Mouse (Mus musculus): ENCODE data around the gene Fgd3. TPM values are rescaled to one million over a fixed set of nuclear protein-coding genes. Genes with fewer than 3 reads are reported as not detected.

Fgd3 gene
- total RNA-seq, 2 experiments from 2014 or later = 19.8 to 27.2 TPM

DNA sequence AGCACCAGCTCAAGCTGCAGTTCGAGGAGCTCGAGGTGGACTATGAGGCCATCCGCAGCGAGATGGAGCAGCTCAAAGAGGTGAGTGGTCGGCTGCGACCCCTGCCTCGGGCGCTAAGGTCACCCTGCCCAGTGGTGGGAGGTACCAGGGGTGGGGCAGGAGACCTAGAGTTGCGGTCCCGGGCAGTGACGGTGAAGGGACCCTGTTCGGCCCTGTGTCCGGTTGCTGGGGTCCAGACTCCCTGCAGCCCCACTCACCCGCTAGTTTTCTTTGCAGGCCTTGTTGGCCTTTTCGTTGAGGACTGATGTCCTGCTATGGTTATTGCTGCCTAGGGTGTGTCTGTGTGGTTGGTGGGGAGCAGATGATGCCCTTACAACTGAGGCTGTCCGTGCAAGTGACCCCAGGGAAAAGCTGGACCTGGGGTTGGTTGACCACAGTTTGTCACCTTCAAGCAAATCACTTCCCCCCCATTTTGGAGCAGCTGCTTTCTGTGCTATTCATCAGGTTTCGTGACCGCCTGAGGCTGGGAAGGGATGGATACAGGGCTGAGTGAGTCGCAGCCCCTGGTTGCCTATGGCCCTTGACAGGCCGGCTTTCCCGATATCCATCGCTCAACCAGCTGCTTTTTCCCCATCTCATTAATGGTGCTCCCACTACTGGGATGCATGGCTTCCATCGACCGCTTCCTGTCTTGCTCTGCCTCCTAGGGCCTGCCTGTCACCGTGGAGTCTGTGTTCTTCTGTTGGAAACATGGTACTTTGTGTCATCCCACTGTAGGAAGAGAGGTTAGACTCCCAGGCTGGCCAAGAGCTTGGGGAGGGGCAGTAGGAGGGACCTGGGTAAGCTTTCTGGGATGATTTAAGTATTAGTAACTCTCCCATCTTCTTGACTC is 22.0 kb upstream of the Fgd3 start:
- intact Hi-C loops (cut with DNase I) = no loop called here
- no peak for DNase-seq

DNA sequence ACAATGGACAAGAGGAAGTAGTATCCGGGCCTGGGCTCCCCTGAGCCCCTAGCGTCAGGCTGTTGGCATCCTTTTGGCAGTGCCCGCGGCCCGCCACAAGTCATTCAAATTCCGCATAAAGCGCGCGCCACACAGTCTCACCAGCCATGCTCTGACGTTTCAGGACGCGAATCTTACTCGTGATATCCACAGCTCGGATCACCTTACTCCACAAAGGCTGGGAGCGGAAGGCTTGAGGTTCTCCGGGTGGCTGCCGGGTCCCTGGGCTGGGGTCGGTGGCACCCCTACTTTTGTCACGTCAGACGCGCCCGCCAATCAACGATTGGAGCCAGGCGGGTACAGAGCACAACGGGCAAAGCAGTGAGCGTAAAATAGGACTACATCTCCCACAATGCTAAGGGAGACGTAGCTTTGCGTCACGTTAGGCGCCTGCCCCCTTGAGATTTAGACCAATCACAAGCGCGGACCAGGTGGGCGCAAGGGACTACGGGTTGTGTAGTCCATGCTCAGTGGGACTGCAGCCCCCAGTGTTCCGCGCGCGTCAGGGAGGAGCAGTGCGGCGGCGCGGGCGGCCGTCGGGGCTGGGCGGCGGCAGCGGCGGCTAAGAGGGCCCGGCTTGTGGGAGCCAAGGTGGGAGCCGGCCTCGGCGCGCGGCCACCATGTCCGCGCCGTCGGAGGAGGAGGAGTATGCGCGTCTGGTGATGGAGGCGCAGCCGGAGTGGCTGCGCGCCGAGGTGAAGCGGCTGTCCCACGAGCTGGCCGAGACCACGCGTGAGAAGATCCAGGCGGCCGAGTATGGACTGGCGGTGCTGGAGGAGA is 21.1 kb upstream of the Fgd3 start, which contains the start of gene Bicd2:
TSS of gene Bicd2 (plus strand) at position 574 of the 819 bp plus-strand sequence.
- intact Hi-C loops (cut with DNase I) = no loop called here
- DNase-seq = peak; percentile 98

DNA sequence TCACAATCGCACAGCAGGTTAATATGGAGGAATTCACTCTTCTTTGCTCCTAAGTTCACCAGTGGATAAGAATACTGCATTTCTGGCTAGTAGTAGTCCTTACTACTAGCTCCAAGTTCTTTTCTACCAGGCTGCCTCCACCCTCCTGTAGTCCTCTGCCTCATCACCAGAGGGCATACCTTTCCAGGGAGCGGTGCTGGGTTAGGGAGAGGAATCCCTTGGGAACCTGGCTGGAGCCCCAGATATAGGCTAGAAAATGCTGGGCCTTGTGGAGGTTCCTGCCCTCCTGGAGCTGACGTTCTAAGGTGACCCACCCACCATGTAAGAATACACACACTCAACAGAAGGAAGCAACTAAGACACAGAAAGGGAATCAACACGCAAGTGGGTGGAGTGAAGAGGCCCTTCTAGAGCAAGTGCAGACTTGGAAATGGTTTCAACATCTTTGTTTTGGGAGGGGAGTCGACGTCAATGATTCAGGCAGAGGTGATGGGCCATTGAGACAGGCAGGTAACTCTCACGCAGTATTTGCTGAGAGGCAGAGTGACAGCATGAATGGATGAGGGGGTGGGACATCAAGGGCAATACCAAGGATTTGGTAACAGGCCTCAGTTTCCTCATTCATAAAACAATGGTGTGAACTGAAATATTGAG is 18.9 kb upstream of the Fgd3 start:
- intact Hi-C loops (cut with DNase I) = no loop called here
- DNase-seq = no peak

DNA sequence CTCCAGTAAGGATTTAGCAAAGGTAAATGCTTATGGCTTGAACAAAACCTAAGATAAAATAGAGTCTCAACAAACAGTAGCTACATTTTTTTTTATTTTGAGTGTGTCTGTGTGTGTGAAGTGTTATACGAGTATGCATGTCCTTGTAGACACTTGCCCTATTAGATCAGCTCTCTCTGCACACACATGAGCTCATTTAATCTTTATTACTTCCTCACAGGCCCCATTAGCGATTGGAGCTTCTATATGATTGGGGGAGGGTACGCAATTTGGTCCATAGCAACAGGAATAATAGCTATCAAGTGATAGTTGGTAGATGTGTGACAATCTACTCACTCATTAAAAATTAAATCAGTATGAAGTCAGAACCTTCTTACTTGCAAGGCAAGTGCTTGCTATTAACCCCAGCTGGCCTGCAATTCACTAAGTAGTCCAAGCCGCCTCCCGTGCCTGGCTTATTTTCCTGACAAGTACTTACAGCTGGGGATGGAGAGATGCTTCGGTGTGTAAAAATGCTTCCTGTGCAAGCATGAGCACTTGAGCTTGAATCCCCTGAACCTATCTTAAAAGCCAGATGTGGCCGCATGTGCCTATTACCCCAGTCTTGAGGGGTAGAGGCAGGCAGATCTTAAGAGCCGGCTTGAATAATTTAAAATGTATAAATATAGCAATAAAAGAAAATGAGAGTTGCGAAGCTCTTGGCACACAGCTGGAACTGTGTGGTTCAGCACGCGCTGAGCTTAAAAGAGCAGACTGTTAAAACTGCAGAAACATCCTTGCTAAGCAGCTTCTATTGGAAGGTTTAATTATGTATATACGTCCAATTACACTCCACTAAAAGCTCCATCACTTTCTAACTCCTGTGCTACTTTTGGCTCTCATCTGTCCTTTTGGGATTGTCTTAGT is 15.2 kb upstream of the Fgd3 start:
- intact Hi-C loops (cut with DNase I) = no loop called here
- DNase-seq = no peak

DNA sequence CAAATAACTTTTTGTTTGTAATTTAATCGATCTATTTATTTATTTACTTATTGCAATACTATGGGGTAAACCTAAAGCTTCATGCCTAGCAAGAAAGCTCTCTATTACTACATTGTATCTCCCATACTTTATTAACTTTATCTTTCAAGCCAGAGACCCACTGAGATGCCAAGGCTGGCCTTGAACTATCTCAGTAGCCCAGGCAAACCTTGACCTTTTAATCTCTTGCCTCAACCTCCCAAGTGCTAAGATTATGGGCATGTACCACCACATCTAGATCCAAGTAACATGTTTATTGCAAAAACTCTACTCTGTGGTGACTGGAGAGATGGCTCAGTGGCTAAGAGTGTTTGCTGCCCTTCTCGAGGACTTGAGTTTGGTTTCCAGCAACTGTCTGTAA is 13.1 kb upstream of the Fgd3 start:
- intact Hi-C loops (cut with DNase I) = no loop called here

DNA sequence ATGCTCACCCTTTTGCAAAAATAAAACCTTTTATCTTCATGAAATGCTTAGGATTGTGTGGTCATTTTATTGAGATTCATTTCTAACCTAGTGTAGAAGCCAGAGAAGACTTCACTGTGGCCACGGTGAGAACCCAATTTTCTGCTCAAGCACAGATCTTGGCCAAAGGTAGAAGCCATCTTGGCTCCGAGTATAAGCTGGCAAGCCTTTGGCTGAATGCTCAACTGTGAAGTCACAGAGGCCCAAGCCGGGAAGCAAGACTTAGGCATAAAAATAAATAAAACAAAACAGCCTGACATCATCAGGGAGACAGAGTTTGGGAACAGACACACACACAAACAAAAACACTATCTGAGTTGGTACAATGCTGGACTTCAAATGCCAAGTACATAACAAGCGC is 8.0 kb upstream of the Fgd3 start:
- no peak for DNase-seq
- intact Hi-C loops (cut with DNase I) = no loop called here

More for the DNA sequence above, 13.1 kb upstream of the Fgd3 start:
- DNase-seq = no peak

DNA sequence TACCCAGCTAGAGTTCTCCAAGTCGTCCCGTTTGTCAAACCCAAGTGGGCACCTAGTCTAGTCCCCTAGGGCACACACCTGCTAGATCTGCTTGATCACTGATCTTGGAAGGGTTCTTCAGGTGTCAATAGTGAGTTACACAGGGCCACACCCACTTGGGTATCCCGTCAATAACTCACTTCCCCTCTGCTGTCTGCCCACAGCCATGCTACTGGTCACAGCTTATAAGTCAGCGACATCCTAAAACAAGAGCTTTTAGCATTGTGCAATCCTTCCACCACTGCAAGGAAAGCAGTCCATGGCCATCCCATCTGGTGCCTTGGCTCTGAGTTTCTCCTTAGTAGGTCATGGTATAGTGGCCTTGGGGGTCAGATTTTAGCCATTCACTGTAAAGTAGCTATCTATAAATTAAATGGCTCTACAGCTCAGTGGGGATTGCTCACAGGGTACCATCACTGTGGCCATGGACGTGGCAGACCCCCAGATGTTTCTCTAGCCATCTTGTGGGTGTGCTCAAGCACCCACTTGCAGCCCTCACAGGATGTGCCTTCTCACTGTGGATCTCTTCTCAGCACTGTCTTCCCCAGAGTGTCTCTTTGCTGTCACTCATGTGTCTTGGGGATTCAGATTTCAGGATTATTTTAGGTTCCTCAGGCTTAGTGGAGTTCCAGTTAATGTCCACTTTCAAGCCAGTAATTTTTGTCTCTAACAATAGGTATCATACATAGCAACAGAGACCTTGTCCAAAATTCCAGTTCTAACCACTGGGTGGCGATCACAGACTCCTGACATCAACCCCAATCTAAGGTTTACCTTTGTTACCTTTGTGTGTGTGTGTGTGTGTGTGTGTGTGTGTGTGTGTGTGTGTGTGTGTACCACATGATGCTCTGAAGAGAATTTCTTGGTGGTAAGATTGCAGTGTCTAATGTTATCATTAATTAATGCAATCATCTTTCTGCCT is 6.4 kb upstream of the Fgd3 start:
- intact Hi-C loops (cut with DNase I) = no loop called here
- peak; percentile 40 for DNase-seq

DNA sequence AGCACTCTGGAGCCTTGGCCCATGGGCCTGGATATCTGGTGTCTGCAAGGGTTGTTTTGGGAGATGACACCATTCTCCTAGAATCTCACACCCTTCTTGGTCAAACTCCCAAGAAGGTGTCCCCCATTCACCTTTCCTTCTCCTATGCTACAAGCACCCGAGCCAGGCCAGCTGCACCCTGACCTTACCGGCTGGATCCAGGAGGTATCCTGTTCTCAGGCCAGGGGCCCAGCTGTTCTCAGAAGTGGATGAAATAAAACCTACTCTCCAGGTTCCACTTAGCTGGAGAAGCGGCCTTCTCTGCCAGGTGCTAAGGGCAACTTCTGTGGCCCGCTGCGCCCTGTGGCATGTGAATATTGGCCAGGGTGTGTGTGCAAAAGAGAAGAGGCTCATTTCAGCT is 4.8 kb upstream of the Fgd3 start:
- intact Hi-C loops (cut with DNase I) = no loop called here
- no peak for DNase-seq

DNA sequence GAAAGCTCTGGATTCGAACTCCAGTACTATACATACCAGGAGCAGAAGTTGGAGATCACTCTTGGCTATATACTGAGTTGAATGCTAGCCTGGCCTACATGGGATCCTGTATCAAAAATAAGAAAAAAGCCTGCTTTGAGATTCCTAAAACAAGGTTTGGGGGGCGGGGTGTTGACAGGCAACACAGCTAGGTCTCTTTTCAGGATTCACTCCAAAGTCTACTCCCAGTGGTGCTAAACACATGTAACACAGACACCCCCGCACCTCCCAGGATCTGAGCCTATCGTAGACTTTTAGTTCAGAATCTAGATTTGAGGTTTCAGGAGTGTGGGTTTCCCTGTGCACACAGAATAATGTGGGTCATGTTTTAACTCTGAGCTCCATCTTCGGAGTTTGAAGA is 2.6 kb upstream of the Fgd3 start:
- no peak for DNase-seq
- intact Hi-C loops (cut with DNase I) = no loop called here

DNA sequence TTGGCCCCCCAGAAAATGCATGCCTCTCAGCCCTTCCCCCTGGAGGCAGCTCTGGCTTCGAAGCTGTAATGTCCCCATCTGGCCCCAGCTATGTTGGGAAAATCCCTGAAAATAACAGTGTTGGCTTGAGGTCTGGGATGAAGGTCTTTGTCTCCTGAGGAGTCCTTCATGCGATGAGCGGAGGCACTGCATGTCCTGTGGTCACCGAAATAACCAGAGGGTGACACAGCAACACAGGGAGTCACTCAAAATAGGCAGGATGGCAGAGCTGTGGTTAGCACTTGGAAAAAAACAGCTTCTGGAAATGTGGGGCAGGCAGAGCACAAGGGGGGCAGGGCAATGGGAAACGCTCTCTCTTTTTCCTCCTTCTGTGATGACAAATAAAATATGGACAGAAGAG is 2.1 kb upstream of the Fgd3 start:
- no peak for DNase-seq
- intact Hi-C loops (cut with DNase I) = no loop called here

DNA sequence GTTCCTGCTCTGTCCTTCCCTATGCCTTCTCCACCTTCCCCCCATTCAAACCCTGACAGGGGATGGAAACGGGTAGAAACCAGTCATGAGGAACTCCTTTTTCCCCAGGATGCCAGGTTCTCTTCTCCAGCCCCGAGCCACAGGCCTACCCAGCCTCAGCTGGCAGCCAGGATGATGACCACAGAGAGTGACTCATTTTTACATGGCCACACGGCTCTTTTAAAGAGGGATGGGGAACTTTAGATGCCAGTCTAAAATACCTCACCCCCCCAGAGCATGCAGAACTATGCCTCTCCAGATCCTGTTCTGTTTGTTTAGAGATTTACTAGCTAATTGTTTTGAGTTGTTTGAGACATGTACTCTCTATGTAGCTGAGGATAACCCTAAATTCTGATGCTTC is 1.3 kb upstream of the Fgd3 start:
- no peak for DNase-seq
- intact Hi-C loops (cut with DNase I) = no loop called here

DNA sequence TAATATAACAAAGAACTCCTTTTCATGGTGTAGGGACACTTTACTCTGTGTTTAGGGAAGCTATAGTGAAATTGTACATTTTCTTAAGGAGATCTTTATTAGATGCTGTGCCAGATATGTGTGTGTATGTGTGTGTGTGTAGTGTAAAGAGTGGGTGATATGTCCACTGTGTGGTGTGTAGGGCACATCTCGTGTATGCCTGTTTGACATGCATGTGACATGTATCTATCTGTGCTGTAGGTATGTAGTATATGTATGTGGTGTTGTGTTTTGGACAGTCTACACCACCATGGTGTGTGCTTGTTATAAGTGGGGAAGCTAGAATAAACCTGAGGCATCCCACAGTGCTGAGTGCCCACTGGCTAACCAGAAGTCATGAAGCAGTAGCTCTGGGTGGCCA is 403 bp upstream of the Fgd3 start:
- no peak for DNase-seq
- intact Hi-C loops (cut with DNase I) = no loop called here

DNA sequence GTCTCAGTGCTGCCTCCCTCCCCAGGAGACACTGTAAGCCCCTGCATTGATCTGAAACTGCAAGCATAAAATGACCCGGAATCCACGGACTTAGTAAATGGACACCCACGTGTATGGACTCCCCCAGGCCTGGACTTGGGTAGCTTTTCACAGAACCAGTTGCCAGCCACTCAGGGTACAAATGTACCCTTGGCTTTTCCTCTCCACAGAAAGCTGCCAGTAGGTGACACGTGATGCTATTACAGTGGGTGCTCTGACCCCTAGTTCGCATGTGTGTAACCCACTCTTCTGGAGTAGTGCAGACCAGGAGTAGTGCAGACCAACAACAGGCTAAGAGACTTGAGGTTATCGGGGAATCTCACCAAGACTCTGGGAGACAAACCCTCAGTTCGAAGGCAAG is 2.2 kb downstream of the Fgd3 start:
- intact Hi-C loops (cut with DNase I) = no loop called here
- DNase-seq = no peak

DNA sequence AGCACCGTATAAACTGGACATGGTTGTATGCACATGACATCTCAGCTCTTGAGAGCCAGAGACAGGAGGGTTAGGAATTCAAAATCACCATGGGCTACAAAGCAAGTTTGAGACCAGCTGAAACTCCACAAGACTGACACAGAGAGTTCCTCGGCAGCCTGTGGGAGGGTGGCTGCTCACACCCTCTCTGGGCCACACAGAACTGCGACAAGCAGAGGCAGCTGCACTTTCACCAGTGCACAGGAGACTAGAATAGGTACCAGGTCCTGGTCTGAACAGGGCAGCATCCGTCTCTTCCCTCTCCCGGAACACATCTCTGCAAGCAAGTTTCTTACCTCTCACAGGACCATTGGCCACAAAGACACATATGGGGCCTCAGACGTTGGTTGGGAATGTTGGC is 2.6 kb downstream of the Fgd3 start:
- DNase-seq = no peak
- intact Hi-C loops (cut with DNase I) = no loop called here

DNA sequence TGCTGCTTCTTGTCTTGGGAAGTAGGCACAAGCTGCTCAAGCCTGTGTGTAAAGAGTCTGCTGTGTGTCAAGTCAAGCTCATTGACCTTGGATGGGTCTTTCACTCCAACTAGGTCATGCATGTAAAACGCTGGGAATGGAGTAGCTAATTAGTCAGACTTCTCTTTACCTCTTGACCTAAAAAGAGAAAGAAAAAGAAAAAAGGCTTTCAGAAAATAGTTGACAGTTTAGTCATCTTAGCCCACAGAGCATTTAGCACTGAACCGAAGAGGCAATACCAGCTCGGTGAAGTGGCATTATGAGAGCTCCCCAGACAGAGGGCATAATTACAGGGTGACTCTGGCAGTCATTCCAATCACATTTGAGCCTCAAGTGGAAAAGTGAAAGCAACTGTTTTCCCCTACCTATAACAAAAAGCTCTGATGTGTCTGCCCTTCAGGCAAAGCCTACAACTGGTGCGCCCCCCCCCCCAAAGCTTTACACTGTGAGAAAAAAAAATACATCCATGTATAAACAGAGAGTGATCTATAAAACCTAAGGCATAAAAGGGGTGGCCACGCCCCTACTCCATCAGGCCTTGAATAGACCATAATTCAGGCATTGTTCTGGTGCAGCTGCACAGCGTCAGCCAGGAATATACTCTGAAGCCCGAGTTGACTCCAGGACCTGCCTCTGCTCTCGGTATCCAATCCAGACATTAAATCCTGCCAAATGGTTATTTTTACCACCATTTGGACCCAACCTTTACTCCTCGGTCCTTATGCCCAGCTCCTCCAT is 3.5 kb downstream of the Fgd3 start:
- DNase-seq = no peak
- intact Hi-C loops (cut with DNase I) = no loop called here

DNA sequence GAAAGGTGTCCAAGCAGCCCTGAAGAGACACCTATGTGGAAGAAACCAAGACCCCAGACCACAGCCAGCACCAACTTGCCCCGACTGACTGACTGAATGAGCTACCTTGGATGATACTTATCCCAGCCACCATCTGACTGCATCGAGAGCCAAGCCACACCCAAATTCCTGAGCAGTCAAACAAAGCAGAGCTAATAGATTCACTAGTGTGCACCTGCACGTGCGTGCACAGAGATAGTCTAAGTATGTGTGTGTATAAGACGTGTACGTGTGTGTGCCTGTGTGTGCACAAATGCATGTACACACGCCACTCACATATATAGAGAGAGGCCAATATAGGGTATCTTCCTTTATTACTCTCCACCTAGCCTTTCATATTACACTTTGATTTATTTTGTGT is 8.5 kb downstream of the Fgd3 start:
- intact Hi-C loops (cut with DNase I) = no loop called here
- DNase-seq = no peak

DNA sequence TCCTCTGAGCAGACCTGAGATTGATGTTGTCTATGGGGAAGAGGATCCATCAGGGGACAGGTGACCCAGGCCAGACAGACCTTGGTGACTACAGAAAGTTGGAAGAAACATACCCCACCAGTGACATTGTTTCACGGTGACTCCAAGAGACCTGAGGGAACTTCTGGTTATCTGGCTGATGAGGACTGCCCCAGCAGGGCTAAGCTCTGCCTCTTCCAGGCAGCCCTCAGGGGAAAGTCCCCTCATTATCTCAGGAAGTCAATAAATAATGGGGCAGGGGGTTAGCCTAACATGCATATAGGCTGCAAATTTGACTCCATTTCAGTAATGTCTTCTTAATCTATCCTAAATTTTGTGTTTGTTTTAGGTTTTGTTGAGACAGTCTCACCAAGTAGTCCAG is 10.6 kb downstream of the Fgd3 start:
- DNase-seq = no peak
- intact Hi-C loops (cut with DNase I) = no loop called here

DNA sequence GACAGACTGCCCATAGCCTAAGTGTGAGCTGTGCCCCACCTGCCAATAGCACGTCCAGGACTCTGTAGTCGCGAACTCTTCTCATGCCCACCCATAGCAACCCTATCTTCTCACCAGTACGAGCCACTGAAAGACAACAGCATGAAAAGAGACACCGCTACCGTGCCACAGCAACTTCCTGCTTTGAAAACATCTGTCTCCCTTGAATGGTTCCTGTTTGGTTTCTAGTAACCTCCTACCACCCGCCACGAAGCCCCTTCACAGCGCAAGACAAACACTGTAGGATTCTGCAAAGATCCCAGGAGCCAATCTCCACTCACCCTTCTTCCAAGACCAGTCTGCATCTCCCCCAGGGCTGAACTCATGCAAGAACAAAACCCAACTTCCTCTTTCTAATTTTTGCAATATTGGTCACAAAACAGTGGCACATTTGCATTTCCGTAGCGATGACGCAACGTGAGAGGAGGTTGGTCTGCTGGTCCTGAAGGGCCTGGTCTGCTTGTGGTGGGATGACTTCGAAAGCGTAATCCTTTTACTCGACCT is 11.2 kb downstream of the Fgd3 start:
- DNase-seq = no peak
- intact Hi-C loops (cut with DNase I) = no loop called here
